Mouse (Mus musculus): ENCODE data around the gene Sdk1. TPM values are rescaled to one million over a fixed set of nuclear protein-coding genes. Genes with fewer than 3 reads are reported as not detected.

The Sdk1 gene
- total and polyA plus RNA-seq, 3 experiments = not detected

- Histone ChIP-seq H3K9me3 (replicated peaks; ENCODE audit: insufficient read depth, low read length) (no peaks in the 10 kb centered on the region), H3K36me3 (ENCODE audit: control insufficient read depth in 1 of 2, insufficient read depth in 2 of 2, low read length in 2 of 2) (no peaks in the 10 kb centered on the region), H3K4me3 (ENCODE audit: control insufficient read depth in 1 of 2, insufficient read depth in 1 of 2, low read depth in 2 of 2, low read length in 2 of 2) (no peak overlapping the region), H3K27me3 (ENCODE audit: control insufficient read depth in 1 of 2, insufficient read depth in 2 of 2, low read length in 2 of 2) (no peaks in the 10 kb centered on the region), H3K4me1 (ENCODE audit: control insufficient read depth in 1 of 2, insufficient read depth in 2 of 2, low read length in 2 of 2) (no peaks in the 10 kb centered on the region), H3K9ac (ENCODE audit: control insufficient read depth, low read depth, low read length, poor library complexity, severe bottlenecking) (no peak overlapping the region), H3K79me2 (ENCODE audit: control insufficient read depth, insufficient read depth, low read length, poor library complexity) (no peaks in the 10 kb centered on the region), H3K27ac (ENCODE audit: control insufficient read depth, low read depth, low read length) (no peak overlapping the region)
- DNase-seq (ENCODE audit: low read depth, low spot score) = no peak
- TF ChIP-seq ZC3H11A (IDR thresholded peaks at IDR 0.05; ENCODE audit: low read depth, low read length) (no peak), USF1 (IDR thresholded peaks at IDR 0.05; ENCODE audit: low read depth, low read length) (no peak), BHLHE40 (IDR thresholded peaks at IDR 0.05; ENCODE audit: borderline replicate concordance, low read depth, low read length) (no peak), KAT2A (conservative IDR thresholded peaks at IDR 0.05; ENCODE audit: low read depth, low read length) (no peak), ZNF384 (IDR thresholded peaks at IDR 0.05; ENCODE audit: low read depth, low read length) (no peak), CHD2 (IDR thresholded peaks at IDR 0.05; ENCODE audit: low read length) (no peak), CTCF (IDR thresholded peaks at IDR 0.05 in 2 of 3, conservative IDR thresholded peaks at IDR 0.05 in 1 of 3; ENCODE audit: control insufficient read depth in 1 of 3, insufficient read depth in 1 of 3, low read depth in 2 of 3, low read length in 3 of 3, poor library complexity in 1 of 3, severe bottlenecking in 1 of 3) (no peak; a peak in 1 of 6 replicates), CHD1 (IDR thresholded peaks at IDR 0.05; ENCODE audit: low read depth, low read length) (no peak), SIN3A (IDR thresholded peaks at IDR 0.05; ENCODE audit: low read length) (no peak), UBTF (IDR thresholded peaks at IDR 0.05; ENCODE audit: borderline replicate concordance, insufficient read depth, low read depth, low read length) (no peak), RAD21 (IDR thresholded peaks at IDR 0.05; ENCODE audit: low read depth, low read length) (no peak; the same call in 1 of the 2 replicates), E2F4 (IDR thresholded peaks at IDR 0.05; ENCODE audit: borderline replicate concordance, low read depth, low read length) (no peak), MAFK (IDR thresholded peaks at IDR 0.05; ENCODE audit: borderline replicate concordance, low read depth, low read length) (no peak), TBP (IDR thresholded peaks at IDR 0.05; ENCODE audit: low read depth, low read length) (no peak), NELFE (IDR thresholded peaks at IDR 0.05; ENCODE audit: low read depth, low read length) (no peak), MYB (IDR thresholded peaks at IDR 0.05; ENCODE audit: low read depth, low read length) (no peak), ELF1 (IDR thresholded peaks at IDR 0.05; ENCODE audit: low read depth, low read length) (no peak), POLR2A (IDR thresholded peaks at IDR 0.05; ENCODE audit: control insufficient read depth in 1 of 2, insufficient read depth in 1 of 2, low read depth in 1 of 2, low read length in 2 of 2, poor library complexity in 1 of 2) (no peak)
Observed at GRCm38 (mm10) chr5:142209911-142210310, 968.6 kb downstream of the Sdk1 start.

- no peak overlapping the region for H3K9ac ChIP-seq (ENCODE audit: control insufficient read depth, low read depth, low read length, poor library complexity, severe bottlenecking)
- no peaks in the 10 kb centered on the region for H3K9me3 ChIP-seq (replicated peaks; ENCODE audit: insufficient read depth, low read length)
- H3K4me1 ChIP-seq (ENCODE audit: control insufficient read depth in 1 of 2, insufficient read depth in 2 of 2, low read length in 2 of 2) = no peaks in the 10 kb centered on the region
- no peak overlapping the region for H3K27ac ChIP-seq (ENCODE audit: control insufficient read depth, low read depth, low read length)
- TF ChIP-seq RCOR1 (IDR thresholded peaks at IDR 0.05; ENCODE audit: low read depth, low read length) = no peak
- TF ChIP-seq RAD21 (IDR thresholded peaks at IDR 0.05; ENCODE audit: low read depth, low read length) = no peak
- no peak for TF ChIP-seq HCFC1 (IDR thresholded peaks at IDR 0.05; ENCODE audit: low read depth, low read length)
- TF ChIP-seq E2F4 (IDR thresholded peaks at IDR 0.05; ENCODE audit: borderline replicate concordance, low read depth, low read length) = no peak
- TF ChIP-seq KAT2A (conservative IDR thresholded peaks at IDR 0.05; ENCODE audit: low read depth, low read length) = no peak
- no peak for TF ChIP-seq MAZ (IDR thresholded peaks at IDR 0.05; ENCODE audit: low read depth, low read length)
- no peak for TF ChIP-seq POLR2AphosphoS2 (IDR thresholded peaks at IDR 0.05; ENCODE audit: low read length)
- DNase-seq (ENCODE audit: low read depth, low spot score) = no peak
- H3K79me2 ChIP-seq (ENCODE audit: control insufficient read depth, insufficient read depth, low read length, poor library complexity) = no peaks in the 10 kb centered on the region
- H3K36me3 ChIP-seq (ENCODE audit: control insufficient read depth in 1 of 2, insufficient read depth in 2 of 2, low read length in 2 of 2) = no peaks in the 10 kb centered on the region
- H3K27me3 ChIP-seq (ENCODE audit: control insufficient read depth in 1 of 2, insufficient read depth in 2 of 2, low read length in 2 of 2) = no peaks in the 10 kb centered on the region
- H3K4me3 ChIP-seq (ENCODE audit: control insufficient read depth in 1 of 2, insufficient read depth in 1 of 2, low read depth in 2 of 2, low read length in 2 of 2) = no peak overlapping the region
Observed at GRCm38 (mm10) chr5:142212252-142212651, 971.0 kb downstream of the Sdk1 start.

Data from MEL (cell line).